Mouse (Mus musculus) natural killer cell, adult 2 months (primary cell): ENCODE measurements around the gene Trim37.
A peak's percentile ranks its signal among the peaks of the same experiment; 100 is the strongest.

Source experiments
- DNase-seq, 2 experiments: peaks; one replicate each; pipeline ENCODE4 v3.0.0; 2022; ENCODE audit warnings: low spot score in 2 of 2

Gene Trim37

DNA sequence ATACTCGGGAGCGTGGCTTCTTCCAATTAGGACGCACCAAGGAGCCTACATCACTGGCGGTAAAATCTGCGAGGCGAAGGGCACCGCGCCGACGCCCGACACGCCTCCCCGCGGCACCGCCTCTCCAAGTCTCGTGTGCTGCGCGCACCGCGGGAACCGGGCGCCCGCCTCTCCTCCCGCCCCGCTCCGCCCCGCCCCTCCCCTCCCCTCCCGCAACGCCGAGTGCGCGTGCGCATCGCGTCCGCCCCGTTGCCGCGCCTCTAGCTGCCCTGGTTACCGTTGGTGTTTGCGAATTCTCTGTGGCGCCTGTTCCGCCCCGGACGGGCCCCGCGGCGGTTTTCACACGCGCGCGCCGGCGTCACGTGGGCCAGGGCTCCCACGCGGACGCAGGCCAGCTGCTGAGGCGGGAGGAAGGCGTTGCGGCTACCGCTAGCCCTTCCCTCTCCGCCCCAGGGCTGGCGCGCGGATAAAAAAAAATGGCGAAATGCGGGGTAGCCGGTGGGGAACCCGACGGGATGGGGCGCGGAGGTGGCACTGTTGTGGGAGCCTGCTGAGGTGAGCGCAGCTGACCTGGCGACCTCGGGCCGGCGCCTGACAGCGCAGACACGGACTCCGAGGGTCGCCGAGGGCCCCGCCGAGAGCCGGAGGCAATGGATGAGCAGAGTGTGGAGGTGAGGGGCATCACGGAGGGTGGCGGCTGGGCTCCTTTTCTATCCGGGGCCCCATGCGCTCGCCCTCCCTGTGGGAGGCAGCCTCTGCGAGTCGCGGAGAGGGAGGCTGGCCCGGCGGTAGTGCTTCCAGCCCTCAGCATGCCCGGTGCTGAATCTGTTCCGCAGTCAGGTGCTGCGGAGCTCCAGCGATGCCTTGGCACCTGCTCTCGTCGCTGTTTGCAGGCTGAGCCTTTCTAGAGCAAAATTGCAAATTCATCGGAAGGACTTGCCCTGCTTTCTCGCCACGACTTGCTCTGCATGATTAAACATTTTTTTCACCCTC lies at the start of gene Trim37:
TSS of gene Trim37 (plus strand) at position 254 of the 993 bp plus-strand sequence.
- peak; percentile 82 for DNase-seq

DNA sequence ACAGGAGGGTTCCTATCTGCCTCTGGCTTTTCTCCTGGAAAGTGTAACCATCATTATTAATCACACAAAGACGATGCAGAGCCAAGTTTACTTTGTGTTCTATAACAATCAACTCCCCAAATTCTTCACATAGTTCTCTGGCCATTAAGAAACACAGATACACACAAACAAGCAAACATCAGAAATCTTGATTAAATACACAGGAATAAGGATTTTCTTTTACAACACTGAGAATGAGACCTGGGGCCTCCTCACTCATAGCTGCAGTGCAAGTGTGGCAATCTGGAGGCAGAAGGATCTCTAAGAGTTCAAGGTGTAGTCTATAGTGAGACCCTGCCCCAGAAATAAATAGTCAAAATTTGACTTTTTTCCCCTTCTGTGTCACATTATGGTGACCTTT lies 43.2 kb upstream of the Trim37 start:
- DNase-seq: no peak

DNA sequence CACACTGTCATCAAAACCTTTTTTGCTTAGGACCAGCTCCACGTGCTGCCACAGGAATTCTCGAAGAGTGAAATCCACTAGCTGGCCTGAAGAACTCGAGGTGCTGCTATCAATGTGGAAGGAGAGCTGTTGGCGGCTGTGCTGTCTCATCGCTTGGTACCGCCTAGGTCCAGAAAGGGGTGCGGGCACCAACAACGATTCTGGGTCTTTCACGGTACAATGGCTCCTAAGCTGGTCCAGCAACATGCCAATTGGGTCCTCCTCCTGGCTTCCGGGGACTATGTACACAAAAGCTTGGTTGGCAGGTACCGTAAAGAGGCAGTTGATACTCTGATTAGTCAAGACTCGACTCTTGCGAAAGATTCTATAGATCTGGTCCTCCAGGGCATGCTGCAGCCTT lies 41.4 kb upstream of the Trim37 start:
- no peak for DNase-seq

DNA sequence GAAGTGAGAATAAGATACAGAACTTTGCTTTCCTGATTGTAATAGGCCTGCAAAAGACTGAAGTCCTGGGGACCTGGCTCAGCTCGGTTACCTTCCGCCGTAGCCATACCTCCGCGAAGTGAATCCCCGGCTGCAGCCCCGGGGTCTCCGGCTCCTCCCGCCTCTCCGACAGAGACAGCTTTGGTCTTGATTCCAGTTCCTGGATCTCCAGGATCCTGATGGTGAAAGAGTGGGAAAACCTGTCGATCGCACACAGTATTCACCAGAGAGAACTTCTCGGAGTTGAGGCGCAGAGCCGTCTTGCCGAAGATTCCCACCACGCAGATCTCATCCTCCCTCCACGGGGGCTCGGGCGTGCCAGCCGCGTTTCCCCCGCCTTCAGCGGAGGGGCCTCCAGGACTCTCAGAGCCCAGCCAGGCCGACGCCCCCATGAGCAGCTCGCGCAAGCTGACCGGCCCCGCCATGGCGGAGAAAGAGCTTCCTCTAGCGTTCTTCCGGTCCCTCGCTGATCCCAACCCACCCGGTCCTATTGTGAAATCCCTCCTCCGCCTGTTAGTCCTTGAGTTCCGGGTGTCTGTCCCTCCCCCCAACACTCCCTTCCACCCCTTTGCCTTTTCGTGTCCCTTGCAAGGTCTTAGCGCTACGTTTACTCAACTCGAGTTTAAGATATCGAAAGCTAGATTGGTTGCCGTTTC lies 40.4 kb upstream of the Trim37 start, which contains the start of gene Smg8:
TSS of gene Smg8 (minus strand) at position 485 of the 695 bp plus-strand sequence.
- peak; percentile 77 to 81 for DNase-seq

DNA sequence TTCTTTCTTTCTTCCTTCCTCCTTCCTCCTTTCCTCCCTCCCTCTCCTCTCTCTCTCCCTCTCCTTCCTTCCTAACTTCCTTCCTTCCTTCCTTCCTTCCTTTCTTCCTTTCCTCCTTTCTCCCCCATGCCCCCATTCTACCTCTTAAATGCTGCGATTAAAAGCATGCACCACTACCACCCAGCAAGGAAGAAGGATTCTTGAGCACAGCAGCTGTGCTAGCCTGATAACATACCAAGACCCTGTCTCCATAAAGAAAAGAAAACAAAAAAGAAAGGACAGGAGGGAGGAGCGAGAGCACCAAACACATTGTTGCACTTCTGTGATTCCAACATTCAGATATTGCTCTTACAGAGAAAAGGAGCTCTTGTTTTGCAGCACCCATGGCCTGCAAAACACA lies 39.7 kb upstream of the Trim37 start:
- DNase-seq: no peak

DNA sequence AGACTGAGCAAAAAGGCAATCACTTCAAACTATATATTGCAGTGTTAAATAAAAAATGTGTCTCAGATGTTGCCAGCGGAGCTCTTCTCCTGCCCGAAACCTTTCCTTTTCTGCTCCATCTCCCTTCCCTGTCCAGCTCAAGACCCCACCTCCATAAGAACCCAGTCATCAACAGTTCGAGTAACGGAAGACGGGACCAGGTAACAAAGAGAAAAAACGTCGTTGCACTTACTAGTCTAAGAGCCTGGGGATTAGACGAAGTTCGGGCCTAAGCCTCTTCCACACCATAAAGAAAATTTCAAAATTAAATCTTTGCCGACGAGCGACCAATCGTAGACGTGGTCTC lies 18.5 kb upstream of the Trim37 start, which contains the start of gene Prr11:
TSS of gene Prr11 (minus strand) at position 300 of the 346 bp plus-strand sequence.
- DNase-seq: no peak

DNA sequence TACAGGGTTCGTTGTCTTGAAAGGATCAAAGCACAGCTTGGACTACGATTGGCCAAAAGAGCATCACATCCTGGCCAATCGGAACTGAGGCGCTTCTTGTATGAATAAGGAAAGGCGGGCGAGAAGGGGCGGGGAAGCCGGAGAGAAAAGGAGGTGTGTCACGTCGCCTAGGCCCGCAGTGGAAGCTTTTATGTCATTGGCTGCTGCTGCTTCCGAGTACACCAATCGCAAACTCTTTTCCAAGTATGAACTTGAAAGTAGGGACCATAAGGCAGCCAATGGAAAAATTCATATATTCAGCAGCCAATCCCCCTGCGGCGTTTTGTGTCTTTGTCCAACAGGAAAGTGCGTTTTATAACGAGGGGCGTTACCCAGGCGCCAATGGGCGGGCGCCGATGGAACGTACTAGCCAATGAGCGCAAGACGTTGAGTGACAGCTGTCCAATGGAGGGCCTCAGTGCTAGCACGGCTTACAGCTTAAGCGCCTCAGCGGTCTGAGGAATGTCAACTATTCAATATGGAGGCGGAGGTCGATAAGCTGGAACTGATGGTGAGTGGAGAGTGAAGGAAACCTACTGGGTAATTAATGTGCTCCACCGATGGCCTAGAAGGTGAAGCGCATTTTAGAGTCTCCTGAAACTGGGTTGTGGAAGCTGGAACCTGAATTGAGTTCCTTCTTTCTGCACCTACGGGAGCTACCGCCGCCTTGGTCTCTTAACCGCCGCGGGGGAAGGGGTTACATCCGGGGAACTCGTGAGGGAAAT lies 17.9 kb upstream of the Trim37 start, which contains the start of gene Ska2:
TSS of gene Ska2 (plus strand) at position 480 of the 764 bp plus-strand sequence.
- DNase-seq: peak; percentile 97 to 98

DNA sequence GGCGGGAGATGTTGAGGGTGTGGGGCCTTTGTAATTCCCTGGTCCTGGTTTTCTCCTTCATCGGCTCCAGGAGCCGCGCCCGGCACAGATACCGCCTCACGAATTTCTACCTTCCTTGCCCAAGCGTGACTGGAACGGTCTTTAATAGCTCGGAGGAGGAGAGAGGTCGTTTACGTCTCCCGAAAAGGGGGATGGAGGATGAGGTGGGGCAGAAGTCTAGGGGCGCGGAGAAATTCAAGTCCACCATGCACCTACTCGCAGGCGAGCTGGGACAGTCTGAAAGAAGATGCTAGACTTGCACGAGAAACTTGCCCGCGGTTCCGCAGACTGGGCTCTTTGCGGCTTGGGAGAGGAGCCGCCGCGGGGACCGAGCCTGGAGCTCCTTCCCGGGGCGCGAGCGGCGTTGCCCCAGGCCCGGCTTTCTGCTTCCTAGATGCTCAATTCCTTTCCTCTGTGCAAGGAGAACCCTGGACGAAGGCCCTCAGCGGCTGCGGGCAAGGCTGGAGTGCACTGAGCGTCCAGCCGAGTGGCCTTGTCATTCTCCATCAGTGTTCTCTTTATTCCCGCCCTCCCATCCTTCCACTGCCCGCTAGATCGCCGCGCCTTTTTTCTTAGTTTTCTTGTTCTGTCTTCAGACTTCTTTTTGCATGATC lies 17.2 kb upstream of the Trim37 start:
- DNase-seq: no peak

DNA sequence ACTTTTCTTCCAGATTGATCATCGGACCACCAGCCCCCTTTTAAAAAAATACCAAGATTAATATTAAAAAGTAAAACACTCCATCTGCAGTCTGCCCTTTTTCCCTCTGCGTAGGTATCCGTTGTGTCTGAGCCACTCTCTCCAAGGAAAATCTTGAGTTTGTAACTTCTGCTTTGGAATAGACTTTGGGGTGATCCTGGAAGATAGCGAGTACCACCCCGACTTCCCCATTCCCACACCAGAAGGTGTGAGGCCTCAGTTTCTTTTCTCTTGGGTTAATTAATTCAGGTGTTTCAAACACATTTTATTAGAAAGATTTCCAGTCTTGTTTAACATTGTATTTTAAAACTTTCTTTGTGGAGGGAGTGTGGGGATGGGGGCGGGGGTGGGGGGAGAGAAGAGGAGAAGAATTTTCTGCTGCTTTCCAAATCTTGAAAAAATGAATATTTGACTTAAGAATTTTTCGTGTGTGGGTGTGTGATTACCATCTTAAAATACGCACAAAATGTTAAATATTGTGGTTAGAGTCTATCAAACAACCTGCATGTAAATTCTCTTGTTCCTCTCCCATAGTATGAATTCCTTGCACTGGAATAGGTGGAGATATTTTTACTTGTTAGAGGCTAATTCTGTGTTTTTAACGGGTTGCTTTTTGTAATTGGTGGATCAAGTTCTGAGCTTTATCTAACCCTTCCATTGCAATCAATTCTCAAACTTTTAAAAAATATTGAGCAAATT lies 16.5 kb upstream of the Trim37 start:
- DNase-seq: no peak

DNA sequence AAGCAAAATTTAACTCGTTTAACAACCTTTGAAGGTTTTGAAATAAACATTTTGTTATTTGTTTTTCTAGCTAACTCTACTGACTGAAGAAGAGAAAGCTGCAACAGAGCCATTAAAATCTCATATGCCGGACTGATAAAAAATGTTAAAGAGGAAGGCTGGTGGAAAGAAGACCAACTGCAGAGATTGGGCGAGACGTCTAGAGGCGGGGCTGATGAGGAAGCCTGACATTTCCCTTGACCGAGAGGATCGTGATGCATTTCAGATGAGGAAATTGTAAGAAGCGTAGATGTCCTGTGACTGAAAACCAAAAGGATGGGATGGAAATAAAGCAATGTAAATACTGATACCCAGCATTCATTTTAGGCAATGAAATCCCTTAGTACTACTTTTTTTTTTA lies 5.0 kb upstream of the Trim37 start:
- DNase-seq: no peak

- DNase-seq: no peak
Measured at GRCm38 (mm10) chr11:87125562-87125961, 1.3 kb upstream of the Trim37 start.

DNA sequence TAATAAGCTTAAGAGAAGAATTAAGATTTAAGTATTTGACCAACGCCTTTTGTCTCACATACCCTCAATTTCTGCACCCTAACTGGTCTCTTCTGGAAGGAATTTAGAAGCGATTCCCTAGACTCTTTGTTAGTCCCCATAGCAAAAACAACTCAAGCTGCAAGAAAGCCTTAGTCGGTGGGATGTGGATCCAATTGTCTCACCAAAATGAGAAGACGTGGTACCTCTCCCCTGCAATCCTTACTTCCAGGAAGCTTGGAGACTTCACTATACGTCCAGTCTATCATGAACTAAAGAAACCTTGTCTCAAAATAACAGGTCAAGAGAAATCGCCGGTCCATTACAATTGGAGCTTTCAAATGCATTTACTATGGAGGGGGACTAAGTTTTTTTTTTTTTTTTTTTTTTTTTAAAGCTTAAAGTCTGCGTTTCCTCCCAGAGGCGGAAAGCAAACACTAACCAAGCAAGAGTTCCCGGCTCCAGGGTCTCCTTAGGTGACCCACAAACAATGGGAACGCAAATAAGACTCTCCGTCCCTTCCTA lies 525 bp upstream of the Trim37 start:
- no peak for DNase-seq

DNA sequence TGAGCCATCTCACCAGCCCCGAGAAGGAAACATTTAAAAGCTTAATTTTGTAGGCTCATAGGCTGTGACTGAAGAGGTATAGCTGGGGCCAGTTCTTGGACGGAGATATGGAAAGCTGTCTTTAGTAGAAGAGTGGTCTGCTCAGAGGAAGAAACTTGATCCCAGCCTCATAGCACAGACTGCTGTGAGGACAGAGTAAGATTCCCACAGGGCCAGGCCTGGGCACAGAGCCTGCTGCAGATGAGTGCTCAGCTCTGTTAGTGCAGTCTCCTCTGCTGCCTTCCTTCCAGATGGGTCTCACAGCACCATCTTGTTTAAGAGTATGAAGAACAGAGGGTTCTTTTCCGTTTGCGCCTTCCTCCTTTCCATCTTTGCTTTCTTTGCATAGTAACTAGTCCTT lies 9.4 kb downstream of the Trim37 start:
- no peak for DNase-seq

GRCm38 (mm10) chr11:87158012-87158411 lies 31.1 kb downstream of the Trim37 start:
- no peak for DNase-seq

DNA sequence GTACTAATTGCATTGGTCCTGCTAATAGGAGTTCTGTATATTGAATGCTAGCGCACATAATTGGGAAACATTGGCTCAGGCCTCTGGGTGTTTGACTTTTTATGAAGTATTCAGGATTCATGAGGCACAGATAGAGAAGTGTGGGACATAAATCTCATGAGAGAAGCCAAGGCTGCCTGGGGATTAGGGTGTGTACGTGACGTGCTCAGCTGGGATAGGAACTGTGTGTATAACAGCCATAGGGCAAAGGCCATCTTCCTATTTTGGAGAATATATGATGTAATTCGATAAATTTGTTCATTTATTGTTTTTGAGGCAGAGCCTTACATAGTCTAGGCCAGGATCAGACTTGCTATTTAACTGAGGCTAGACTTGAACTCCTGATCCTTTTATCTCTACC lies 35.8 kb downstream of the Trim37 start:
- no peak for DNase-seq

GRCm38 (mm10) chr11:87163751-87164150 lies 36.9 kb downstream of the Trim37 start:
- no peak for DNase-seq

DNA sequence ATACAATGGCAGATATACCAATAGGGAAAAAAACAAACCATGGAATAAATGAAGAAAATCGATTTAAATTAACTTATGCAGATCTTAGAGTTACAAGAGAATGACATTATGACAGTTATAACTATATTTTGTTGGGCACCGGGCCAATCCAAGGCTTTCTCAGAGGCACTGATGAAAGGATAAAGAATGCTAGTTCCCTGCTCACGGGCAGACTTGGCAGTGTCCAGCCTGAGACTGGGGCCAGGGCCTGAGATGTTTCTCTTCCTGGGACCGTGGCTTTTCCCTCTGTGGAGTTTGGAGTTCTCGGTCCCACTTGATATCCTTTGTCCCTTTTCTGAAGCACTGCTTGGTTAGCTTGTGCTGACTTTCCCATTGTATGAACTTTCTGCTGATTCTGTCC lies 46.7 kb downstream of the Trim37 start:
- DNase-seq: no peak

DNA sequence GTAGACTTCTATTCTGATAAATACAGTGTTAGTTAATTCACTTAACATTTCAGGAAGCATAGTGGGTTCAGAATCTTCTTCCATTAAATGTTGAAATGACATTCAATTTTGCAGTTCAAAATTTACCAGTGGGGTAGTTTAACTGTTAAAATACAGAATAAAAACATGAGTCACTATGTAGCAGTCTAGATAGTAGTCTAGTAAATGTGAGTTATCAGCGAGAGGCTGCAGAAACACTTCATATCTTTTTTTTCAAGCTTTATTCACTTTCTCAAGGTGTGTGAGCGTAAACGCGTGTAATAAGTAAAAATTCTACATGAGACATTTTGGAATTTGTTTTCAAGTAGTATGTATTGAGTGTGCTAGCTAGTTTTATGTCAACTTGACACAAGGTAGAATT lies 48.2 kb downstream of the Trim37 start:
- no peak for DNase-seq

DNA sequence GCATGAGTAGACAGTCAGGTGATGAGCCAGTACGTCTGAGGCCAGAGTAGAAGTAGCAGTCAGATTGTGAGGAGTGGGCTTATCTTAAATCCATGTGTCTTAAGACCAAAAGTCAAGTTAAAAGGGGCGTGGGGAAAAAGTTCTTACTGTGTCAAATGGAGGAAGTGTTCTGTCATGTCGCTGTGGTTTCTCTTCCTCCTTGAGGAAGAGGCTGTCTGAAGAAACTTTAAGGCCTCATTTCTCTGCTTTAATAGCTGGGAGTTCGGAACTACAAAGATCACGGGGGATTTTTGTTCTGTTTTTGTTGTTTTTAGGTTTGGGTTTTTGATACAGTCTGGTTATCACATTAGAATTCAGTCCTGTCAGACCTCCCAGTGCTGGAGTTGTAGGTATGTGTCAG lies 85.4 kb downstream of the Trim37 start:
- no peak for DNase-seq

DNA sequence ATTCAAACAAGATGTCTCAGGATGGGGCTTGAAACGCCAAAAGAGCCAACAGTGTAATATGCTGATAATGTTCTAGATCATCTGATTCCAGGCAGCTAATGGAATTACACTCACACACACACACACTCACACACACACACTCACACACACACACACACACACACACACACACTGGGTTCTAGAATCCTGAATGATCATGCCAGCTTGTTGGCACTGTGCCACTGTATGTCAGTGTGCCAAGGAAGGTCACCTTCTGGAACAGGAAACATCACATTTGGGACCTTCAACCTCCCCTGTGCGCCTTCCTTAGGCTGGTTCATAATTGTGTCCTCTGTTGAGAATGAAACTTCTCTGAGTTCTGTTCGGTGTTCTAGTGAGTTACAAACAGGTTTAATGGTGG lies 95.8 kb downstream of the Trim37 start:
- no peak for DNase-seq
